Mouse (Mus musculus): ENCODE results near the gene Gm44805. TPM values are rescaled to one million over a fixed set of nuclear protein-coding genes. Genes with fewer than 3 reads are reported as not detected.

Gm44805 gene
- total RNA-seq, 2 experiments from 2014 or later: not detected

- no peak for ATAC-seq (replicated peaks; ENCODE audit: low FRiP score, poor library complexity, severe bottlenecking)
These were observed 2.6 kb upstream of the Gm44805 start for GRCm38 (mm10) chr7:19683771-19684201.

- no peak for ATAC-seq (replicated peaks; ENCODE audit: low FRiP score, poor library complexity, severe bottlenecking)
These were observed 1.8 kb upstream of the Gm44805 start for GRCm38 (mm10) chr7:19682979-19683378.

- no peak for ATAC-seq (replicated peaks; ENCODE audit: low FRiP score, poor library complexity, severe bottlenecking)
These were observed 521 bp downstream of the Gm44805 start for GRCm38 (mm10) chr7:19680702-19681101.

- no peak for ATAC-seq (replicated peaks; ENCODE audit: low FRiP score, poor library complexity, severe bottlenecking)
These were observed 2.3 kb downstream of the Gm44805 start for GRCm38 (mm10) chr7:19678901-19679300.

GRCm38 (mm10) chr7:19677872-19678271 is 3.4 kb downstream of the Gm44805 start, which contains the start of gene Apoc2:
TSS of gene Apoc2 (minus strand) at chr7:19677941.
- ATAC-seq (replicated peaks; ENCODE audit: low FRiP score, poor library complexity, severe bottlenecking): no peak

- ATAC-seq (replicated peaks; ENCODE audit: low FRiP score, poor library complexity, severe bottlenecking): no peak
These were observed 4.6 kb downstream of the Gm44805 start for GRCm38 (mm10) chr7:19676662-19677061.

GRCm38 (mm10) chr7:19675824-19676223 is 5.4 kb downstream of the Gm44805 start:
- ATAC-seq (replicated peaks; ENCODE audit: low FRiP score, poor library complexity, severe bottlenecking): no peak

- ATAC-seq (replicated peaks; ENCODE audit: low FRiP score, poor library complexity, severe bottlenecking): no peak
These were observed 8.0 kb downstream of the Gm44805 start for GRCm38 (mm10) chr7:19673083-19673699.

- ATAC-seq (replicated peaks; ENCODE audit: low FRiP score, poor library complexity, severe bottlenecking): no peak
These were observed 9.7 kb downstream of the Gm44805 start for GRCm38 (mm10) chr7:19671511-19671910.

- ATAC-seq (replicated peaks; ENCODE audit: low FRiP score, poor library complexity, severe bottlenecking): peak; percentile 56
These were observed 12.1 kb downstream of the Gm44805 start for GRCm38 (mm10) chr7:19668947-19669721.

GRCm38 (mm10) chr7:19667434-19667833 is 13.8 kb downstream of the Gm44805 start:
- ATAC-seq (replicated peaks; ENCODE audit: low FRiP score, poor library complexity, severe bottlenecking): no peak

- no peak for ATAC-seq (replicated peaks; ENCODE audit: low FRiP score, poor library complexity, severe bottlenecking)
These were observed 14.5 kb downstream of the Gm44805 start for GRCm38 (mm10) chr7:19666750-19667149.

GRCm38 (mm10) chr7:19664955-19665841 is 16.0 kb downstream of the Gm44805 start, which contains the start of gene Clptm1:
TSS of gene Clptm1 (minus strand) at chr7:19665033.
- ATAC-seq (replicated peaks; ENCODE audit: low FRiP score, poor library complexity, severe bottlenecking): peak; percentile 86

GRCm38 (mm10) chr7:19664455-19664954 is 16.7 kb downstream of the Gm44805 start:
- peak; percentile 16 for ATAC-seq (replicated peaks; ENCODE audit: low FRiP score, poor library complexity, severe bottlenecking)

- ATAC-seq (replicated peaks; ENCODE audit: low FRiP score, poor library complexity, severe bottlenecking): peak; percentile 29
These were observed 17.3 kb downstream of the Gm44805 start for GRCm38 (mm10) chr7:19663940-19664339.

- ATAC-seq (replicated peaks; ENCODE audit: low FRiP score, poor library complexity, severe bottlenecking): no peak
These were observed 28.6 kb downstream of the Gm44805 start for GRCm38 (mm10) chr7:19652614-19653013.

- ATAC-seq (replicated peaks; ENCODE audit: low FRiP score, poor library complexity, severe bottlenecking): no peak
These were observed 30.0 kb downstream of the Gm44805 start for GRCm38 (mm10) chr7:19651063-19651786.

- no peak for ATAC-seq (replicated peaks; ENCODE audit: low FRiP score, poor library complexity, severe bottlenecking)
These were observed 40.0 kb downstream of the Gm44805 start for GRCm38 (mm10) chr7:19641223-19641622.

- no peak for ATAC-seq (replicated peaks; ENCODE audit: low FRiP score, poor library complexity, severe bottlenecking)
These were observed 46.0 kb downstream of the Gm44805 start for GRCm38 (mm10) chr7:19635074-19635827.

Measured in erythroblast, adult 5-6 weeks (primary cell).